Mouse (Mus musculus) thymus, postnatal 0 days (tissue): ENCODE measurements around the gene Tmem164. TPM values are rescaled to one million over a fixed set of nuclear protein-coding genes. Genes with fewer than 3 reads are reported as not detected.

ENCODE experiments used
- DNase-seq: peaks from one replicate; pipeline ENCODE4 v3.0.0-alpha.2; 2015; ENCODE audit warnings: low spot score
- polyA plus RNA-seq: library from polyadenylated mRNA; unstranded; fragments of >200 nt; fragmentation: Nextera tagmentation; extraction: Ambion mirVana; gene quantifications from 2 replicates; pipeline ENCODE4 v1.2.1, GENCODE M21; 2015

The Tmem164 gene
- polyA plus RNA-seq, 1 experiment from 2014 or later: 35.4 TPM

DNA sequence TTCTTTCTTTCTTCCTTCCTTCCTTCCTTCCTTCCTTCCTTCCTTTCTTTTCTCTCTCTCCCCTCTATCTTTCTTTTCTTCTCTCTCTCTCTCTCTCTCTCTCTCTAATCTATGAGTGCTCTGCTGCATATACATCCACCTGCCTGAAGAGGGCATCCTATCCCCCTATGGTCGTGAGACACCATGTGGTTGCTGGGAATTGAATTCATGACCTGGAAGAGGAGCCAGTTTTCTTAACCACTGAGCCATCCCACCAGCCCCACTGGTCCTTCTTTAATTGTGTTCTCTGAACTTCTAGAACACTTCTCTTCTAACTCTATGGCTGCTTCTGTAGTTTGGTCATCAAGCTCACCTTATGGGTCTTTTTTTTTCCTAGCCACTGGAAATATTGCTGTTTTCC, 146.4 kb downstream of the Tmem164 start:
- DNase-seq: no peak

GRCm38 (mm10) chrX:142828184-142828908, 147.1 kb downstream of the Tmem164 start:
- no peak for DNase-seq

GRCm38 (mm10) chrX:142829267-142829666, 148.1 kb downstream of the Tmem164 start:
- DNase-seq: no peak

GRCm38 (mm10) chrX:142829866-142830470, 148.8 kb downstream of the Tmem164 start:
- no peak for DNase-seq

DNA sequence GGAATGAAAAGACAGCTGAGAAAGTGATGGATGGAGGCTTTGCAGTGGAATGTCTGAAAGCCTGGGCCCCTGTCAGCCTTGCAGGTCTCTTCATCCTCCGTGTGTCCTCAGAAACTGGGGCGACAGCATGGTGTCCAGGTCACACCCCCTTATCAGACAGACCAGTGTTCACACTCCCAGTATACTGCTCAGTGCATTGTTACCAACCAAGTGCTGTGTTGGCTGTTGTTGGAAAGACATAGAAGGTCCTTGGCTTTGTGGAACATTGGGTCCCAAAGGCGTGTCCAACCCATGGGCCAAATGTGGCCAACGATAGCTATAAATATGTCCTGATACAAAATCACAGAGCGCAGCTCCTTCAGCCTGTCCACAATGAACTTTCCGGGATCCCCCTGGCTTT, 149.4 kb downstream of the Tmem164 start:
- DNase-seq: no peak

- DNase-seq: peak; percentile 75
These were observed 151.0 kb downstream of the Tmem164 start for GRCm38 (mm10) chrX:142832221-142832620.

DNA sequence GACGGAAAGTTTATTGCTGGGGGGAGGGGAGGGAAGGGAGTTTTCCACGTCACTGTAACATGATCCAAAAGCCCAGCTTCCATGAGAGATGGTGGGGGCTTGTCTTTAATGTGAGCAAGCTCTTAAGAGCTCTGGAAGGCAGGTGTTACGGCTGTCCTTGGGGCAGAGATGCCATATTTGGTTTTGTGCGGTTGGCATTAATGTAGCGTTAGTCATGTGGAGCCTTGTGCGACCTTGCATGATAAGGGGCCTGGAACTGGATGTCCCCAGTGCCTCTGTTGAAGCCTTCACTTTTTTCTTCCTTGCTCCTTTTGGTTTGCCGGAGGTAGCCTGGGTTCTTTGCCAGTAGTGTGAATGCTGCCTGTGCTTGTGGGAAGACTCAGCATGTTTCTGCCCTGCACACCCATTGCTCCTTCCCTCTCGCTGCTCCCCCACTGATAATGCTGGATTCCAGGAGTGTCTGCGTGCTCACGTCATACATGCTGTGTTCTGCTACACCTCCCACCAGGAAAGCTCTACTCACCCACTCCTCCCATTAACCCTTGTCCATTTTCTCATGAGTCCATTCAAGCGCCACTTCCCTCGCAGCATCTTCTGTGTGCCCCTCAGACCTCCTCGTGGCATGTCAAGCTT, 152.1 kb downstream of the Tmem164 start:
- no peak for DNase-seq

DNA sequence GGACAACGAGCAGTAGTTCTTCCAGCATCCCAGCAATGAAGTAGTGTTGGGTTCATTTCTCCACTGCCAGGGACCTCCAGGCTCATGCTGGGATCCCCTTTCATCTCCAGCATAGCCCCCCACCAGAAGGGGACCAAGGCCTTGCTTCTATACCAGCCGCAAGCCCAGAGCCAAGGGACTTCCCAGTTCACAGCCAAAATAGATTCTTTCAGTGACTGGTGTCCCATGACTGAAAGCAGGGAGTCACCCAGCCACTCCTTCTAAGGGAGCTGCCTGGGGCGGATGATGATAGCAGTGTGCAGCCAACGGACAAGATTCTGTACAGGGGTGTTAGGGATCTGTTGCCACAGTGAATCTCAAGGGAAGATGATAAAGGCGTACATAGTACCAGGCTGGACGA, 153.6 kb downstream of the Tmem164 start:
- no peak for DNase-seq

DNA sequence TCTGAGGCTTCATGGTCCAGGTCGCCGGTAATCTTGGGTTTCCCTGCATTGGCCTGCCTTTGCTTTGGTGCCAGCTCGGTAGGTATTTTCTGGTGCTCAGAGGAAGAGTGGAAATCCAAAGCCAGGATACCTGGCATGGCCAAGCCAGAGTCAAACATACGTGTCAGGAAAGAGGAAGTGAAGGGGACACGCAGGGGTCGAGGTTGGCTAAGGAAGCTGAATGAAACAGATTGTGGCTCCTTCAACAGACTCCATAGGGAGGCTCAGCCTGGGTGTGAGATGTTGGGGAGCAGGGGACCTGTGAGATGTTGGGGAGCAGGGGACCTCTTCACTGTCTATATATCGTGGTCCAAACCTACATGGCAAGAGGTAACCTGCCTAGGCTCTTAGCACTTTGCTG, 155.2 kb downstream of the Tmem164 start:
- no peak for DNase-seq

GRCm38 (mm10) chrX:142837316-142837715, 156.1 kb downstream of the Tmem164 start:
- DNase-seq: no peak

DNA sequence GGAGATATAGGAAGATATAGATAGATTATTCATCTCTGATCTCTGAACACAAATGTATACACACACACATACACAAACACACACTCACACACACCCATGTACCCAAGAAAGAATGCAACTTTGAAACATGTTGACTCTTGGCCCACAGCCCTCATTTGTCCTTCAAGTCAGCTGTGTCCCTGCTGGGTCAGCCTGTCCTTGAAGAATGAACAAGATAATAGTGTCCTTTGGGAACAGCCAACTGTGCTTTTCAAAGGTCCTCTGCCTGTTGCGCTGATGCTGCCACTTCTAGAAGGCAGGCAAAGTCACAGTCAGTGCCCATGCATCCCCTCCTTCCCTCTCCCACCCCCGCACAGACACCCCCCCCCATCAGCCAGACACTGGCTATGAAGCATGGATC, 157.6 kb downstream of the Tmem164 start:
- no peak for DNase-seq

- DNase-seq: no peak
These were observed 158.2 kb downstream of the Tmem164 start for GRCm38 (mm10) chrX:142839411-142839810.

DNA sequence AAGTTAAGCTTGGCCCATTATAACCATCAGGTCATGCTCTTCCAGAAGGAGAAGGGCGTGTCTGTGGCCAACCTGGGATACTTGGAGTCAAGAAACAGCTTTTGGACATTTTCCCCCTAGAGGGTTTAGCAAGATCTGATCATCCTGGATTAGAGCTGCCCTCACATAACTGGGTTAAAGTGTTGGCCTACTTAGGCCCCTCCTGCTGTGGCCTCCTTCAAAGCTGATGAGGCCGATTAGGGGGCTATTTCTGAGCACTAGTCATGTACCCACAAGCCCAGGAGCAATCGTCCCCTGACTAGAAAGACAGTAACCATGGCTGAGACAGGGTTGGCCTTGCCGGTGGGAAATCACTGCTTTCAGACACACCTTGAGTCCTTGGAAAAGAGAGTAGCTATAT, 160.7 kb downstream of the Tmem164 start:
- no peak for DNase-seq

DNA sequence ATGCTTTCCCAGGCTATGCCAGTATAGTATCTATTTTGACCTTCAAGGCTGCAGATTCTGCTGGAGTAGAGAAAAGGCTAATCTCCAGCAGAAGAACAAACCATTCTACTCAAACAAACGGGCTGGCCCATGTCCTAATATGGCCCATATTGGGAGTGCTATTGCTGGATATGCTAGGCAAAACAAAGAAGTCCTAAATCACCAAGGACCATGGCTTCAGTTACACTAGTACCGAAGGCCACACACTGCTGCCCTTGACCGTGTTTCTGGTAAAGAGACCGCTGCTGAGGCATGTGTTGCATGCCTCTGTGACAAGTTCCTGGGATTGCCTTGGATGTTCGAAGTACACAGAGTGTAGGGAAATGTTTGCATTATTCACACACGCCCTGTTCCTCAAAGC, 165.1 kb downstream of the Tmem164 start:
- DNase-seq: no peak

- no peak for DNase-seq
These were observed 166.8 kb downstream of the Tmem164 start for GRCm38 (mm10) chrX:142848032-142848431.

- no peak for DNase-seq
These were observed 188.6 kb downstream of the Tmem164 start for GRCm38 (mm10) chrX:142869844-142870243.

- no peak for DNase-seq
These were observed 201.0 kb downstream of the Tmem164 start for GRCm38 (mm10) chrX:142882255-142882654.

- DNase-seq: no peak
These were observed 202.4 kb downstream of the Tmem164 start for GRCm38 (mm10) chrX:142883593-142883992.

DNA sequence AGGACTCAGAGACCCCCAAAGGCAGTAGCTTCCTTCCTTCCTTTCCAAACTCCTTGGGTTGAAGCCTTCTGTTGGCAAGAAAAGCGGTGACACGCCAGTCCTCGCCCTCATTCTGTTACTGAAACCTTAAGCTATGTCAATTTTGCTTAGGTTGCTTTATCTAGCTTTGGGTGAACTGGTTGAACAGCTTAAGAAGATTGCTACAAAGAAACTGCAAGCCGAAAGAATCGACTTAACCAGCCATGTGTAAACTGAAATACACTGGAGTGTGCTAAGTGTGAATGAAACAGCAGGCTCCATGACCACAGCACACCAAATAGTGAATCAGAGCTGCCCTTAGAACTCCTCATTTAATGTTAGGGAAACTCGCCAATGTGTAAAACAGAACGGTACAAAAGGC, 204.8 kb downstream of the Tmem164 start:
- DNase-seq: no peak
